Mouse (Mus musculus): ENCODE results near the gene Apol9b. TPM values are rescaled to one million over a fixed set of nuclear protein-coding genes. Genes with fewer than 3 reads are reported as not detected.
"Not testable (repeated sequence)": the region's sequence is repeated elsewhere in the genome, so short reads cannot be mapped to it uniquely, and the experiment has no call there.

Apol9b gene
- 0.31 TPM in 1 of 2 replicates, not detected in the other for polyA plus RNA-seq (2015; fragmentation: Nextera tagmentation; extraction: Ambion mirVana)

- not testable (repeated sequence) for H3K4me1 ChIP-seq (replicated peaks); ATAC-seq (ENCODE audit: low read depth); H3K4me2 ChIP-seq; H3K27ac ChIP-seq (replicated peaks); H3K9ac ChIP-seq; H3K27me3 ChIP-seq; H3K4me3 ChIP-seq; H3K36me3 ChIP-seq; H3K9me3 ChIP-seq
- 92% methylated on average over 2 of the region's 4 CpGs for WGBS
Observed at GRCm38 (mm10) chr15:77728739-77729138, at the start of gene Apol9b. TSS of gene Apol9b (plus strand) at chr15:77729039.

- H3K4me2 ChIP-seq; ATAC-seq (ENCODE audit: low read depth); H3K9me3 ChIP-seq; H3K27me3 ChIP-seq; H3K27ac ChIP-seq (replicated peaks); H3K36me3 ChIP-seq; H3K9ac ChIP-seq; H3K4me3 ChIP-seq; H3K4me1 ChIP-seq (replicated peaks): not testable (repeated sequence)
- WGBS, result 22% methylated on average over 11 of the region's 11 CpGs
Observed at GRCm38 (mm10) chr15:77683944-77684343, 44.9 kb upstream of the Apol9b start.

DNA sequence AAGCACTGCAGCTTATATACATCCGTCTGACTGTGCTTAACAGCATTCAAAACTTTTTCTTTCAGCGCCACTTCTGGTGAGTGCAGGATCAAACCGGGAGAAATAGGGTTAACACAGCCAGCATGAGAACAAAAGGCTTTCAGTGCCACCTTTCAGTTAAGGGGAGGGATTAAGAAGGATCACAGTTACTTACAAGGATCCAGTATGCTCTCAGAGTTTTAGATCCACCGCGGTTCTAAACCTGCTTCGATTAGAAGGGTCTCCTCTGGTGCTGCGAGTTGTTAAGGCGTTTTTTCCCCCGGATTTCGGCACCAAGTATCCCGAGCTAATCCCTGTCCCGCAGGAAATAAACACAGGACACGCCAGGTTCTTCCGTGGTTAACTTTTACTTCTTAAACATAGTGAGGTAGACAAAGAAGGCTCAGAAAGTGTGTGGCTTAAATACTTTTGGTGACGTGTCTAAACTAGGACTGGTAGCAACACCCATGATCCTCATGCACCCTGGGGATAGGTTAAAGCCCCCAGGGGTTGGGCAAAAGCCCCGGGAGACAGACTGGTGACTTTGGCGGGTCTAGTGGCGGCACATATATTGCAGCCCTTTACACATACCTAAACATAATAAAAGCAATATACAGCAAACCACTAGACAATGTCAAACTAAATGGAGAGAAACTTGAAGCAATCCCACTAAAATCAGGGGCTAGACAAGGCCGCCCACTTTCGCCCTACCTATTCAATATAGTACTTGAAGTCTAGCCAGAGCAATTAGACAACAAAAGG lies 37.1 kb upstream of the Apol9b start:
- H3K4me3 ChIP-seq, result peak overlapping the region; percentile 30
- WGBS, result 8% methylated on average over 19 of the region's 20 CpGs
- H3K27ac ChIP-seq (replicated peaks); H3K27me3 ChIP-seq; H3K9me3 ChIP-seq; ATAC-seq (ENCODE audit: low read depth); H3K4me1 ChIP-seq (replicated peaks); H3K36me3 ChIP-seq: not testable (repeated sequence)
- H3K9ac ChIP-seq, result peak overlapping the region; percentile 49; the same call in 1 of the 2 replicates
- H3K4me2 ChIP-seq, result peak overlapping the region; percentile 52

- H3K9ac ChIP-seq; H3K36me3 ChIP-seq; H3K4me1 ChIP-seq (replicated peaks); H3K27ac ChIP-seq (replicated peaks); H3K4me3 ChIP-seq; H3K27me3 ChIP-seq; ATAC-seq (ENCODE audit: low read depth); H3K9me3 ChIP-seq; H3K4me2 ChIP-seq: not testable (repeated sequence)
- 49% methylated on average over 11 of the region's 15 CpGs for WGBS
Observed at GRCm38 (mm10) chr15:77694687-77695295, 34.0 kb upstream of the Apol9b start.

- H3K36me3 ChIP-seq; H3K9me3 ChIP-seq; H3K27ac ChIP-seq (replicated peaks); H3K4me3 ChIP-seq; H3K4me2 ChIP-seq; ATAC-seq (ENCODE audit: low read depth); H3K9ac ChIP-seq; H3K4me1 ChIP-seq (replicated peaks); H3K27me3 ChIP-seq: not testable (repeated sequence)
- WGBS, result 84% methylated on average over 4 of the region's 4 CpGs
Observed at GRCm38 (mm10) chr15:77698656-77699055, 30.2 kb upstream of the Apol9b start, which contains the start of gene Apol7e. TSS of gene Apol7e (plus strand) at chr15:77698857.

DNA sequence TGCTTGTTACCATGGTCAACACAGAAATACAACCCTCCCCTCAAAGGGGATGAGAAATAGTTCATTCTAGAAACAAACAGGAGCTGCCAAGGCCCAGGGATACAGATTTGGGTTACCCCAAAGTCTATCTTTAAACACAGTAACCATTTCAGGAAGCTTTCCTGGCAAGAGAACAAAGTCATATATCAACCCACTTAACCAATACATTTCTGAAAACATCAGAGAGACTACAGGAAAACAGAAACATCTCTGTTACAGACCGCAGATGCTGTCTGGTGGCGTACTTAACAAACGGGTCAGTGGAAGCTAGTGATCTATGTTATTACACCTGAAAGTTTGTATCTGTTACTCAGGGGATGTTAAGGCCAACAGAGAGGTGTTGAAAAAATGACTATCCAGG lies 23.5 kb upstream of the Apol9b start:
- H3K4me3 ChIP-seq; H3K36me3 ChIP-seq; ATAC-seq (ENCODE audit: low read depth); H3K9me3 ChIP-seq; H3K4me2 ChIP-seq; H3K9ac ChIP-seq; H3K27ac ChIP-seq (replicated peaks); H3K27me3 ChIP-seq; H3K4me1 ChIP-seq (replicated peaks): not testable (repeated sequence)
- WGBS, result 87% methylated on average over 3 of the region's 3 CpGs

DNA sequence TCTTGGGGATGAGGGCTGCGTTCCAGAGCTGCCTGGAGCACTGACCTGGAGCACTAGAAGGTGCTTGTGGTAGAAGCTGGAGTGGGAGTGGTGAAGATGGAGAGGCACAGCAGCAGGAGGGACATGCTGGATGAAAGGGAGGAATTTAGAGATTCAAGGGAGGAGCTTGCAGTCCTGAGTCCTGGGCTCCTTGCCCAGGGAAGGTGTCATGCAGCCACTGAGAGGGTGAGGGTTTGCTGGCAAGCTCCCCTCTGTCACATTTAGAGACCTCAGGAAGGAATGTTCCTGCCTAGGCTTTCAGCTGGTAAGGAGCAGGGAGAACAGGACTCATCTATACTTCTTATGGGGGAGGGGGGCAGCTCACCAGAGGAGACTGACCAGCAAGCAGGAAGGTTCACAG lies 19.9 kb upstream of the Apol9b start:
- H3K4me3 ChIP-seq; H3K27ac ChIP-seq (replicated peaks); H3K4me1 ChIP-seq (replicated peaks); H3K4me2 ChIP-seq; H3K27me3 ChIP-seq; H3K36me3 ChIP-seq; H3K9ac ChIP-seq; H3K9me3 ChIP-seq; ATAC-seq (ENCODE audit: low read depth): not testable (repeated sequence)
- WGBS, result 83% methylated on average over 1 of the region's 1 CpGs

GRCm38 (mm10) chr15:77718240-77718639 lies 10.6 kb upstream of the Apol9b start:
- H3K9ac ChIP-seq; H3K27ac ChIP-seq (replicated peaks); ATAC-seq (ENCODE audit: low read depth); H3K4me2 ChIP-seq; H3K9me3 ChIP-seq; H3K36me3 ChIP-seq; H3K4me1 ChIP-seq (replicated peaks); H3K4me3 ChIP-seq; H3K27me3 ChIP-seq: not testable (repeated sequence)
- 84% methylated on average over 6 of the region's 6 CpGs for WGBS

- not testable (repeated sequence) for H3K27me3 ChIP-seq; ATAC-seq (ENCODE audit: low read depth); H3K9ac ChIP-seq; H3K4me2 ChIP-seq; H3K4me3 ChIP-seq; H3K27ac ChIP-seq (replicated peaks); H3K4me1 ChIP-seq (replicated peaks); H3K36me3 ChIP-seq; H3K9me3 ChIP-seq
- WGBS, result no CpG with 5 or more reads among the region's 3 CpGs
Observed at GRCm38 (mm10) chr15:77721509-77721908, 7.3 kb upstream of the Apol9b start.

- H3K9ac ChIP-seq; H3K36me3 ChIP-seq; H3K27ac ChIP-seq (replicated peaks); H3K4me1 ChIP-seq (replicated peaks); H3K27me3 ChIP-seq; H3K9me3 ChIP-seq; ATAC-seq (ENCODE audit: low read depth); H3K4me2 ChIP-seq; H3K4me3 ChIP-seq: not testable (repeated sequence)
- WGBS, result 10% methylated on average over 3 of the region's 10 CpGs
Observed at GRCm38 (mm10) chr15:77724208-77724911, 4.5 kb upstream of the Apol9b start.

DNA sequence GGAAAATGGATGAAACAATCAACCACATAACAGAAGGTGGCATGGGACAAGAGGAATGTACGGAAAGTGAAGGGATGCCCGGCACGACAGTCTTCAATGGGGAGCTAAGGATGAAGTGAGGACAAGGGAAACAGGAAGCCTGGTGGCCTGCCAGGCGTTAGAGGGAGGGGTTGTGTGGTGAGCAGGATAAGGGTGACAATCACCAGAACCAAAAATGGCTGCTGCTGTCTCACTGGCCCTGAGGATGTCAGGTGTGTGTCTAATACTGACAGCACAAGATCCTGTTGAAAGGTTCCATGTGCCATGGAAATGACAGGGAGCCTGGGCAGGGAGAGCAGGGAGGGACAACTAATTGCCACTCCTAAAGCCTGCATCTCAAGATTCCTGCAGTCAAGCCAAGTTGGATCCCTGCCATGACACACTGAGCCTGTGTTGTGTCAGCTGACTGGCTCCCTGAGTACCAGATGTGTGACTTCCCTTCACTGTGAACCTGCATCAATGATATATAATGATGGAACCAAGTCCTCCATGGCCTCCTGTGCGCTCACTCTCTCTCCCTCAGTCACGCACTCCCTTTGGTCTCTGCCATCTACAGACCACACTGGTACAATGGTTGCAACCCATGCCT lies 3.3 kb upstream of the Apol9b start:
- not testable (repeated sequence) for H3K4me1 ChIP-seq (replicated peaks); H3K9ac ChIP-seq; H3K27me3 ChIP-seq; H3K4me2 ChIP-seq; H3K27ac ChIP-seq (replicated peaks); ATAC-seq (ENCODE audit: low read depth); H3K36me3 ChIP-seq; H3K4me3 ChIP-seq; H3K9me3 ChIP-seq
- WGBS, result 82% methylated on average over 5 of the region's 6 CpGs

GRCm38 (mm10) chr15:77727139-77727538 lies 1.7 kb upstream of the Apol9b start:
- not testable (repeated sequence) for ATAC-seq (ENCODE audit: low read depth); H3K9me3 ChIP-seq; H3K9ac ChIP-seq; H3K27me3 ChIP-seq; H3K36me3 ChIP-seq; H3K4me2 ChIP-seq; H3K27ac ChIP-seq (replicated peaks); H3K4me3 ChIP-seq; H3K4me1 ChIP-seq (replicated peaks)
- 22% methylated on average over 3 of the region's 3 CpGs for WGBS

Measured in neural tube, embryonic 13.5 days (tissue).